Mouse (Mus musculus) kidney, adult 11 months (tissue): ENCODE results near the gene Ginm1.
"Not testable (repeated sequence)": the region's sequence is repeated elsewhere in the genome, so short reads cannot be mapped to it uniquely, and the experiment has no call there.

Experiments used
- DNase-seq: peaks from one replicate; pipeline ENCODE4 v3.0.0; 2022

Ginm1 gene

GRCm38 (mm10) chr10:7802519-7803140, 10.0 kb upstream of the Ginm1 start:
- DNase-seq = no peak

GRCm38 (mm10) chr10:7801258-7801657, 8.6 kb upstream of the Ginm1 start:
- no peak for DNase-seq

- DNase-seq = no peak
Observed at GRCm38 (mm10) chr10:7792254-7792750, 322 bp downstream of the Ginm1 start.

GRCm38 (mm10) chr10:7787319-7787718, 5.3 kb downstream of the Ginm1 start:
- DNase-seq = no peak

- DNase-seq = no peak
Observed at GRCm38 (mm10) chr10:7781214-7781613, 11.4 kb downstream of the Ginm1 start.

- DNase-seq = peak; percentile 85
Observed at GRCm38 (mm10) chr10:7780238-7781176, 12.1 kb downstream of the Ginm1 start.

- no peak for DNase-seq
Observed at GRCm38 (mm10) chr10:7779751-7780237, 12.8 kb downstream of the Ginm1 start.

- DNase-seq = no peak
Observed at GRCm38 (mm10) chr10:7778361-7778760, 14.3 kb downstream of the Ginm1 start.

- no peak for DNase-seq
Observed at GRCm38 (mm10) chr10:7775421-7775820, 17.2 kb downstream of the Ginm1 start.

- DNase-seq = no peak
Observed at GRCm38 (mm10) chr10:7772769-7773168, 19.9 kb downstream of the Ginm1 start.

- DNase-seq = no peak
Observed at GRCm38 (mm10) chr10:7772346-7772745, 20.3 kb downstream of the Ginm1 start.

GRCm38 (mm10) chr10:7757544-7757943, 35.1 kb downstream of the Ginm1 start:
- no peak for DNase-seq

GRCm38 (mm10) chr10:7748752-7749151, 43.9 kb downstream of the Ginm1 start:
- no peak for DNase-seq

- not testable (repeated sequence) for DNase-seq
Observed at GRCm38 (mm10) chr10:7745528-7745927, 47.1 kb downstream of the Ginm1 start.

- DNase-seq = no peak
Observed at GRCm38 (mm10) chr10:7737914-7738313, 54.7 kb downstream of the Ginm1 start.

- DNase-seq = no peak
Observed at GRCm38 (mm10) chr10:7737122-7737521, 55.5 kb downstream of the Ginm1 start.

- DNase-seq = no peak
Observed at GRCm38 (mm10) chr10:7731582-7731981, 61.0 kb downstream of the Ginm1 start.

GRCm38 (mm10) chr10:7727011-7727410, 65.6 kb downstream of the Ginm1 start:
- DNase-seq = no peak

- DNase-seq = no peak
Observed at GRCm38 (mm10) chr10:7726501-7726812, 66.2 kb downstream of the Ginm1 start.

- DNase-seq = peak; percentile 92
Observed at GRCm38 (mm10) chr10:7725751-7726500, 66.7 kb downstream of the Ginm1 start, which contains the start of gene Katna1. TSS of gene Katna1 (plus strand) at chr10:7726000.
